Mouse (Mus musculus) spleen, adult 2 months (tissue): ENCODE data around the gene Macrod2. TPM values are rescaled to one million over a fixed set of nuclear protein-coding genes. Genes with fewer than 3 reads are reported as not detected.

Experiments
- DNase-seq, 2 experiments: peaks; one replicate each; pipeline versions ENCODE4 v3.0.0 to v3.0.0-alpha.2; 2012 to 2021; ENCODE audit warnings: low spot score in 2 of 2, low read depth in 1 of 2
- H3K27ac ChIP-seq: fragments of 200-500 bp; 2 replicates; pipeline ENCODE4 v1.5.1; 2012; ENCODE audit warnings: low read length, inconsistent platforms; ENCODE audit not compliant: insufficient read depth
- H3K27me3 ChIP-seq: fragments of 200-500 bp; 2 replicates; pipeline ENCODE4 v1.6.1; 2012; ENCODE audit warnings: mild to moderate bottlenecking, moderate library complexity, low read length, inconsistent platforms; ENCODE audit not compliant: control insufficient read depth, insufficient read depth
- H3K36me3 ChIP-seq: fragments of 200-500 bp; 2 replicates; pipeline ENCODE4 v1.6.1; 2012; ENCODE audit warnings: mild to moderate bottlenecking, low read length, inconsistent platforms; ENCODE audit not compliant: control insufficient read depth, insufficient read depth
- H3K4me1 ChIP-seq: fragments of 200-500 bp; 2 replicates; pipeline ENCODE4 v1.6.1; 2011; ENCODE audit warnings: inconsistent platforms; ENCODE audit not compliant: control insufficient read depth, insufficient read depth, insufficient read length
- H3K4me3 ChIP-seq: fragments of 200-500 bp; 2 replicates; pipeline ENCODE4 v1.5.1; 2011; ENCODE audit warnings: mild to moderate bottlenecking, inconsistent platforms; ENCODE audit not compliant: insufficient read depth, insufficient read length; ENCODE audit errors: extremely low read depth
- CTCF ChIP-seq: fragments of 200-500 bp; IDR thresholded peaks from 2 replicates; pipeline ENCODE4 v1.5.1; 2011; ENCODE audit warnings: mild to moderate bottlenecking, inconsistent platforms; ENCODE audit not compliant: insufficient read depth, insufficient read length, insufficient replicate concordance; ENCODE audit errors: extremely low read depth
- POLR2A ChIP-seq: fragments of 200-500 bp; IDR thresholded peaks from 2 replicates; pipeline ENCODE4 v1.6.1; 2011; ENCODE audit warnings: low read depth, low read length, inconsistent platforms
- WGBS: fragments of 180-500 bp; shearing (Covaris S2); methylation state at CpG from one replicate; pipeline ENCODE4 v1.1.7; 2018; 5-methylcytosine and 5-hydroxymethylcytosine counted together
- polyA plus RNA-seq: library from polyadenylated mRNA; depleted of rRNA; stranded (reverse); fragments of >200 nt; gene quantifications from 2 replicates; pipeline ENCODE4 v1.2.3, GENCODE M21; 2012

Gene Macrod2
- polyA plus RNA-seq, 1 experiment: 2.2 TPM

- no peaks in the 10 kb centered on the region for H3K4me1 ChIP-seq
- no peak overlapping the region for H3K4me3 ChIP-seq
- H3K27ac ChIP-seq: no peak overlapping the region
- TF ChIP-seq POLR2A (no peak), CTCF (no peak)
- 86% methylated on average over 2 of the region's 2 CpGs for WGBS
- no peaks in the 10 kb centered on the region for H3K27me3 ChIP-seq
- DNase-seq: no peak
- no peaks in the 10 kb centered on the region for H3K36me3 ChIP-seq
Measured at GRCm38 (mm10) chr2:141212291-141212690, 817.2 kb downstream of the Macrod2 start.

GRCm38 (mm10) chr2:141217490-141217889 lies 822.4 kb downstream of the Macrod2 start:
- TF ChIP-seq CTCF: no peak
- no peak for TF ChIP-seq POLR2A
- H3K36me3 ChIP-seq: no peaks in the 10 kb centered on the region
- H3K4me3 ChIP-seq: no peak overlapping the region
- H3K27ac ChIP-seq: no peak overlapping the region
- H3K4me1 ChIP-seq: no peaks in the 10 kb centered on the region
- DNase-seq: no peak
- 78% methylated on average over 2 of the region's 2 CpGs for WGBS
- H3K27me3 ChIP-seq: no peaks in the 10 kb centered on the region

- Histone ChIP-seq H3K27ac (no peak overlapping the region), H3K4me1 (no peaks in the 10 kb centered on the region), H3K36me3 (no peaks in the 10 kb centered on the region), H3K27me3 (no peaks in the 10 kb centered on the region), H3K4me3 (no peak overlapping the region)
- no peak for DNase-seq
- WGBS: 87% methylated on average over 3 of the region's 3 CpGs
- TF ChIP-seq CTCF: no peak
- TF ChIP-seq POLR2A: no peak
Measured at GRCm38 (mm10) chr2:141217925-141218324, 822.8 kb downstream of the Macrod2 start.

- H3K4me3 ChIP-seq: no peak overlapping the region
- H3K27me3 ChIP-seq: no peaks in the 10 kb centered on the region
- no peak overlapping the region for H3K27ac ChIP-seq
- DNase-seq: no peak
- 86% methylated on average over 1 of the region's 1 CpGs for WGBS
- TF ChIP-seq POLR2A (no peak), CTCF (no peak)
- H3K4me1 ChIP-seq: no peaks in the 10 kb centered on the region
- H3K36me3 ChIP-seq: no peaks in the 10 kb centered on the region
Measured at GRCm38 (mm10) chr2:141228809-141229208, 833.7 kb downstream of the Macrod2 start.

GRCm38 (mm10) chr2:141229820-141230219 lies 834.7 kb downstream of the Macrod2 start:
- TF ChIP-seq CTCF: no peak
- TF ChIP-seq POLR2A: no peak
- H3K4me1 ChIP-seq: no peaks in the 10 kb centered on the region
- H3K4me3 ChIP-seq: no peak overlapping the region
- no peak for DNase-seq
- H3K27me3 ChIP-seq: no peaks in the 10 kb centered on the region
- H3K36me3 ChIP-seq: no peaks in the 10 kb centered on the region
- WGBS: 93% methylated on average over 6 of the region's 6 CpGs
- no peak overlapping the region for H3K27ac ChIP-seq

- no peaks in the 10 kb centered on the region for H3K4me1 ChIP-seq
- no peaks in the 10 kb centered on the region for H3K27me3 ChIP-seq
- TF ChIP-seq POLR2A (no peak), CTCF (no peak)
- no peak overlapping the region for H3K27ac ChIP-seq
- H3K36me3 ChIP-seq: no peaks in the 10 kb centered on the region
- WGBS: 69% methylated on average over 16 of the region's 16 CpGs
- no peak for DNase-seq
- H3K4me3 ChIP-seq: no peak overlapping the region
Measured at GRCm38 (mm10) chr2:141231011-141231668, 836.0 kb downstream of the Macrod2 start.

- TF ChIP-seq CTCF (no peak), POLR2A (no peak)
- no peak overlapping the region for H3K4me3 ChIP-seq
- no peak overlapping the region for H3K27ac ChIP-seq
- no peaks in the 10 kb centered on the region for H3K36me3 ChIP-seq
- H3K4me1 ChIP-seq: no peaks in the 10 kb centered on the region
- H3K27me3 ChIP-seq: no peaks in the 10 kb centered on the region
- DNase-seq: no peak
- WGBS: 87% methylated on average over 8 of the region's 8 CpGs
Measured at GRCm38 (mm10) chr2:141234306-141234705, 839.2 kb downstream of the Macrod2 start.
